ENCODE assay signal across 24 mouse cellular contexts in the genomic region with DNA sequence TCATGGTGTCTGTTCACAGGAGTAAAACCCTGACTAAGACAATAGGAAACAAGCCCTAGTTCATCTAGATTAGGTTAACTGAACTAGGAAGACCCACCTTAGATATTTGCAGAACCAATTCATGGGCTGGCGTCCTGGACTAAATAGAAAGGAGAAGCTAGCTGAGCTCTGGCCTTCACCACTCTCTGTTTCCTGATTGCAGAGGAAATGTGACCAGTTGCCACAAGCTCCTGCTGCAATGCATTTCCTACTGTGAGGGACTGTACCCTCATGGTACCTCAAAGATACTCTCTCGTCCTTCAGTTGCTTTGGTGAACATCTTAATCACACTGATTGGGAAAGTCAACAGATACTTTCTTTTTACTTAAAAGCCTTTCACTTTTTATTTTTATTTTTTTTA.
DNase-seq lines count a peak whose midpoint lies in the region; ATAC-seq and TF ChIP-seq lines count a peak whose summit lies in the region.
"Had no signal": no experiment of that assay in that cellular context is flagged by ENCODE, and none has a peak within 500 bp of the region (broad histone marks: within the 10 kb centered on the region; RNA-seq: fewer than 3 reads in every experiment).

No protein-coding gene starts in this region.

- ATAC-seq in liver, embryonic 12.5 days = no peak
- peak; percentile 68 for ATAC-seq in common myeloid progenitor, adult 5-6 weeks (replicated peaks; ENCODE audit: low read depth, poor library complexity, severe bottlenecking)
- ATAC-seq in megakaryocyte progenitor cell, adult 5-6 weeks (replicated peaks; ENCODE audit: poor library complexity) = peak; percentile 94
- ATAC-seq: forebrain, embryonic 16.5 days; intestine, postnatal 0 days; lung, postnatal 0 days; midbrain, embryonic 13.5 days had no signal

- H3K27me3 ChIP-seq in liver, adult 2 months (ENCODE audit: control insufficient read depth, insufficient read depth, low read length) = no peaks in the 10 kb centered on the region
- H3K27me3 ChIP-seq in liver, embryonic 12.5 days (replicated peaks) = no peaks in the 10 kb centered on the region
- H3K27me3 ChIP-seq: embryonic facial prominence, embryonic 13.5 days; heart, embryonic 15.5 days; limb, embryonic 15.5 days; midbrain, embryonic 13.5 days had no signal

- H3K36me3 ChIP-seq in liver, adult 2 months (ENCODE audit: control insufficient read depth, insufficient read depth, low read length) = no peaks in the 10 kb centered on the region
- no peaks in the 10 kb centered on the region for H3K36me3 ChIP-seq in liver, embryonic 12.5 days
- H3K36me3 ChIP-seq: embryonic facial prominence, embryonic 13.5 days; heart, embryonic 15.5 days; limb, embryonic 10.5 days; limb, embryonic 15.5 days; midbrain, embryonic 13.5 days had no signal

- H3K9ac ChIP-seq in liver, adult 2 months (ENCODE audit: low read depth, low read length) = no peak overlapping the region
- no peak overlapping the region for H3K9ac ChIP-seq in liver, embryonic 12.5 days
- H3K9ac ChIP-seq: embryonic facial prominence, embryonic 13.5 days; heart, embryonic 15.5 days; hindbrain, embryonic 14.5 days; limb, embryonic 15.5 days; midbrain, embryonic 13.5 days had no signal

- no peaks in the 10 kb centered on the region for H3K4me1 ChIP-seq in liver, adult 2 months (ENCODE audit: control insufficient read depth, insufficient read depth, low read length)
- no peaks in the 10 kb centered on the region for H3K4me1 ChIP-seq in liver, embryonic 12.5 days
- H3K4me1 ChIP-seq: limb, embryonic 15.5 days; midbrain, embryonic 13.5 days had no signal

- H3K9me3 ChIP-seq in liver, embryonic 12.5 days (replicated peaks) = no peaks in the 10 kb centered on the region
- H3K9me3 ChIP-seq: embryonic facial prominence, embryonic 13.5 days; heart, embryonic 15.5 days; limb, embryonic 10.5 days; limb, embryonic 15.5 days; midbrain, embryonic 13.5 days had no signal

- peak; percentile 13 for DNase-seq in liver, adult 2 months (ENCODE audit: extremely low read depth, low read depth, low spot score)
- peak; percentile 66 for DNase-seq in 416B (ENCODE audit: low read depth)
- DNase-seq in cerebellum, postnatal 10 days = no peak
- DNase-seq in embryo, embryonic 11 days = no peak
- DNase-seq in embryo, embryonic 9.5 days (ENCODE audit: extremely low spot score) = no peak
- DNase-seq: adrenal gland, postnatal 14 days; cerebellum, adult 18-20 months; cerebellum, postnatal 14 days; heart, postnatal 36 days; kidney, adult 9 months; kidney, postnatal 10 days; layer of hippocampus, adult 9-11 months had no signal

- no peak overlapping the region for H3K27ac ChIP-seq in liver, adult 2 months (replicated peaks; ENCODE audit: insufficient read depth, low read depth, low read length)
- H3K27ac ChIP-seq in liver, embryonic 12.5 days = no peak overlapping the region
- H3K27ac ChIP-seq: embryonic facial prominence, embryonic 13.5 days; hindbrain, embryonic 14.5 days; limb, embryonic 10.5 days; limb, embryonic 15.5 days; midbrain, embryonic 13.5 days had no signal

- no peak for TF ChIP-seq POLR2A in liver, adult 2 months (IDR thresholded peaks at IDR 0.05; ENCODE audit: extremely low read depth, insufficient read depth, low read length)

- WGBS in liver, adult 2 months = 80% methylated on average over 2 of the region's 2 CpGs
- 42% methylated on average over 2 of the region's 2 CpGs for WGBS in liver, embryonic 12.5 days (ENCODE audit: insufficient replicate concordance)

- no peaks in the 10 kb centered on the region for H3K79me2 ChIP-seq in liver, adult 2 months (ENCODE audit: control insufficient read depth, insufficient read depth, low read length)

- H3K4me2 ChIP-seq in liver, embryonic 12.5 days = no peak overlapping the region
- H3K4me2 ChIP-seq: embryonic facial prominence, embryonic 13.5 days; heart, embryonic 15.5 days; hindbrain, embryonic 14.5 days; limb, embryonic 15.5 days; midbrain, embryonic 13.5 days had no signal

- no peak for TF ChIP-seq CTCF in liver, adult 2 months (IDR thresholded peaks at IDR 0.05; ENCODE audit: low read depth, low read length)

- H3K4me3 ChIP-seq in liver, adult 2 months (ENCODE audit: insufficient read depth, low read depth, low read length) = no peak overlapping the region
- H3K4me3 ChIP-seq in liver, embryonic 12.5 days = no peak overlapping the region
- H3K4me3 ChIP-seq: embryonic facial prominence, embryonic 13.5 days; heart, embryonic 15.5 days; limb, embryonic 10.5 days; limb, embryonic 15.5 days; midbrain, embryonic 13.5 days had no signal

Comparison
In these comparisons a context has a peak if more than half of its experiments do, and no peak if none do; other contexts are left out.
1. DNase-seq: peak in liver, adult 2 months (single experiment) and 416B (single experiment); none in cerebellum, postnatal 10 days (0 of 2), embryo, embryonic 11 days (single experiment) and embryo, embryonic 9.5 days (single experiment).